Mouse (Mus musculus) kidney, adult 2 months (tissue): Measurements from ENCODE around the gene Hpcal1.

ENCODE experiments used
- CTCF ChIP-seq: fragments of 200-500 bp; conservative IDR thresholded peaks from 2 replicates; pipeline ENCODE4 v1.5.1; 2011; ENCODE audit warnings: low read depth, mild to moderate bottlenecking, control low read depth, low read length, moderate library complexity, mixed read lengths; ENCODE audit not compliant: insufficient read depth, insufficient read length
- POLR2A ChIP-seq: fragments of 200-500 bp; IDR thresholded peaks from one replicate; pipeline ENCODE4 v1.6.1; 2011; ENCODE audit warnings: low read depth, low read length, control low read depth

GRCm38 (mm10) chr12:17752828-17753227, 62.2 kb downstream of the Hpcal1 start:
- TF ChIP-seq POLR2A (no peak), CTCF (no peak)
